Comparison of ENCODE assay signal across 14 mouse cellular contexts in the genomic region with DNA sequence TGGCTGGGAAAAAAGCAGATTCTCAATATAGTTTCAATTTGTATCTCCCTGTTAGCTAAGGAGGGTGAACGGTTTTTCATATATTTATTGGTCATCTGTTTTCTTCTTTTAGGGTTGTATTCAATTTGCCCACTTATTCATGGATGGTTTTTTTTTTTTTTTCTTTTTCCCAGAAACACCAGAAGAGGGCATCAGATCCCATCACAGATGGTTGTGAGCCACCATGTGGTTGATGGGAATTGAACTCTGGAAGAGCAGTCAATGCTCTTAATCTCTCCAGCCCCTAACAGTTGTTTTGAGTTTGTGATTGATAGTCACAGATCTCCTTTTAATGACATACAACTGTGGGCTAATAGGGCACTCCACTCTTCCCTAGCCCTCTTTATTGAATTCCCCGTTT.
"Had no signal": no experiment of that assay in that cellular context is flagged by ENCODE, and none has a peak within 500 bp of the region (broad histone marks: within the 10 kb centered on the region; RNA-seq: fewer than 3 reads in every experiment).

No protein-coding gene starts in this region.

- H3K36me3 ChIP-seq: midbrain, embryonic 15.5 days had no signal

- DNase-seq: kidney, adult 11 months; kidney, postnatal 14 days; lung, postnatal 36 days; retina, postnatal 1 day; right cerebral cortex, postnatal 4 days; spleen, adult 18-20 months; thymus, adult 2 months; thymus, postnatal 25 days had no signal

- H3K9ac ChIP-seq: liver, embryonic 15.5 days; midbrain, embryonic 15.5 days; neural tube, embryonic 12.5 days had no signal

- H3K4me2 ChIP-seq: liver, embryonic 11.5 days; liver, embryonic 15.5 days; midbrain, embryonic 15.5 days; neural tube, embryonic 12.5 days had no signal

- ATAC-seq: midbrain, embryonic 15.5 days had no signal

- H3K4me3 ChIP-seq: left cerebral cortex, adult 2 months; limb, embryonic 10.5 days; liver, embryonic 15.5 days; midbrain, embryonic 15.5 days; neural tube, embryonic 12.5 days had no signal

- H3K9me3 ChIP-seq: limb, embryonic 10.5 days; liver, embryonic 15.5 days; midbrain, embryonic 15.5 days; neural tube, embryonic 12.5 days had no signal

- H3K27ac ChIP-seq: left cerebral cortex, adult 2 months; limb, embryonic 10.5 days; liver, embryonic 15.5 days; midbrain, embryonic 15.5 days; neural tube, embryonic 12.5 days had no signal
